Mouse (Mus musculus) brain, adult 2 months (tissue): ENCODE measurements around the gene Apon.
"Not testable (repeated sequence)": the region's sequence is repeated elsewhere in the genome, so short reads cannot be mapped to it uniquely, and the experiment has no call there.

ENCODE experiments used
- DNase-seq: peaks from one replicate; pipeline ENCODE4 v3.0.0; 2011; ENCODE audit warnings: low read depth, low spot score

The Apon gene

GRCm38 (mm10) chr10:128253677-128254255, at the start of gene Apon:
Apon (plus strand) TSS chr10:128254096.
- DNase-seq = no peak

DNA sequence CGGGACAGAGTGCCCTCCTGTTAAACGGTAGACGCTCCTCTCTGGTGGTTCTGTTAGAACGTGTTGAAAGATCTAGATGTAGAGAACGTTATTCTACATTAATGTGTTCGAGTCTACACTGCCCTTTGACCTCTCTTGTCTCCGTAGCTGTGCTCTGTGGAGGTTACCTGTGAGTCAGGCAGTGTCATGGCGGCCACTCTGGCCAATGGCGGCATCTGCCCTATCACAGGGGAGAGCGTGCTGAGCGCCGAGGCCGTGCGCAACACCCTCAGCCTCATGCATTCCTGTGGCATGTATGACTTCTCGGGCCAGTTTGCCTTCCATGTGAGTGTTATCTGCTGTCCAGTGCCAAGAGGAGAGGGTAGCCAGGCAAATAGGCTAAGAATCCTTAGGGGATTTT, 49.0 kb upstream of the Apon start:
- DNase-seq = no peak

DNA sequence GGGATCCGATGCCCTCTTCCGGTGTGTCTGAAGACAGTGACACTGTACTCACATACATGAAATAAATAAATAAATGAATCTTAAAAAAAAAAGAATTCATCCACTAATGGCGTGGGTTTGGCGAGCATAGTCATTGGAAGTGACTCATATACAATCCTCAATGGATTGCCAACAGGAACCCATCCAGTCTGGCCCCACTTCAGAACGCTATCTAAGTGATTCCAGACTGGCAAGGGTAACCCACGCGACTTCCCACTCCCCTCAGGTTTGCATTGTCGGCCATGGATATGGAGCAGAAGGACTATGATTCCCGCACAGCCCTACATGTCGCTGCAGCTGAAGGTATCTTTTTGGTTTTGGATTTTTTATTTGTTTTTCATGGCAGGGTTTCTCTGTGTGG, 45.6 kb upstream of the Apon start:
- peak; percentile 50 for DNase-seq

- no peak for DNase-seq
These were observed 44.4 kb upstream of the Apon start for GRCm38 (mm10) chr10:128209311-128210009.

- DNase-seq = no peak
These were observed 43.8 kb upstream of the Apon start for GRCm38 (mm10) chr10:128210131-128210530.

DNA sequence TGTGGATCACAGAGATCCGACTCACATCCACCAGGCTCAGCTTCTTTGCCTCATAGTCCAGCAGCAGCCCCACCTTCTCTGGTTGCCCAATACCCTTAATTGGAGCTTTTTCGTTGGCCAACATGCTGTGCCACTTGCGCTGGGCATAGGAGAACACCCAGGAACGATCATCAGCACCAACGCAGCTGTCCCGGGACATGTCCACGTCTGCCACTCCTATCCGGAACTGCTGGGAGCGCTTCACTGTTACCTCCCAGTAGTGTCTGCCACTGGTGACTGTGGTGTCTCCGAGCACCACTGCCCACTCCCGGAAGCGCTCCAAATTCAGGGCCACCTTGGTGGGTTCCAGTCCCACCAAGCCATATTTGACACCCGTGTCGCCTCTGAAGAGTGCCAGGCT, 42.9 kb upstream of the Apon start:
- no peak for DNase-seq

DNA sequence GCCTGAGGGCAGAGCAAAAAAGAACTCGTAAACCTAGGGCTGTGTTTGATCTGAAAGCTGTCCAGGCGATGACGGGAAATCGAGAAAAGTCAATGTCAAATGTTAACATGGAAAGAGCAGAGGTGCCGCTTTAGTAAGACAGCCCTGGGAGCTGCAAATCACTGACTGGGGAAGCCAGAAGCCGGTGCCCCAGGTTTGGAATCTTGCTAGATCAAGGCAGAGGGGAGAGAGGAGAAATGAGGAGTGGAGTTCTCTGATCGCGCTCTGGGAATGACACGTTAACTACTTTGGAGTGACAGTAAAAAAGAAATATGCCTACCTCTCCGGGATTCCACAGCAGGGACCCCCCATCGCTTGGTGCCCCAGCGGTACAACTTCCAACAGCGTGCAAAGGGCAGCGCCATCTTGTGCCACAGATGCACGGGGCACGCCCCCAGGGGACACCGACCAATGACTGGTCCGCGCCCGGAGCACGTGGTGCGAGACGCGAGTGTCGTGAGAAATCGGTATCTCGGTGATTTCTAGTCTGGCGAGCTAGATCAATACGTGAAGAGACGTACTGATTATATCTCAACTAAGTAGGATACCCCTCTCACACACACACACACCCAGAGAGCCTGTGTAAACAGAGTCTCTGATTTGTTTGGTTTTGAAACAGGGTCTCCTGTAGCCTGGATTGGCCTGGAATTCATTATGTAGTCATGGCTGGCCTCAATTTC, 42.3 kb upstream of the Apon start, which contains the start of gene Spryd4:
Gene Spryd4, minus strand, starts transcription at position 418 of the 719 bp plus-strand sequence.
- DNase-seq = peak; percentile 95

GRCm38 (mm10) chr10:128212148-128212547, 41.7 kb upstream of the Apon start:
- DNase-seq = no peak

DNA sequence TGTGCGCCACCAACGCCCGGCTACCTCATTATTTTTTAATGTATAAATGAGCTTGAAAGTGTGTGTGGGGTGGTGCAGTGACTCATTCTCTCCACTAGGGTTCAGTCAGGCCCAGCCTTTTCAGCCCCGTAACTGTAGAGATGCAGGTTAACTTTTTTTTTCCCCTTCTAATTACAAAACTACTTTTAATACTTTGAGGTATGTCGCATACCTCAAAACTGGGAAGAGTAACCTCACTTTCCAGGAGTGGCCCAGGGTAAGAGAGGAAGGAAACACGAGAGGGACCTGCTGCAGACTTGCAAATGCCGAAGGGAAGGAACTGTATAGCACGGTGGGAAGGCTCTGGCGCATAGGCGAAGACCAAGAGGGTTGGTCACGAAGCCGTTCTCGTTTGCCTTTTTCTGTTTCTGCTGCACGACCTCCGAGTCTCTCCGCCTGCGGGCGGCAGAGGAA, 41.0 kb upstream of the Apon start:
- peak; percentile 90 for DNase-seq

GRCm38 (mm10) chr10:128214112-128214511, 39.8 kb upstream of the Apon start:
- DNase-seq = not testable (repeated sequence)

DNA sequence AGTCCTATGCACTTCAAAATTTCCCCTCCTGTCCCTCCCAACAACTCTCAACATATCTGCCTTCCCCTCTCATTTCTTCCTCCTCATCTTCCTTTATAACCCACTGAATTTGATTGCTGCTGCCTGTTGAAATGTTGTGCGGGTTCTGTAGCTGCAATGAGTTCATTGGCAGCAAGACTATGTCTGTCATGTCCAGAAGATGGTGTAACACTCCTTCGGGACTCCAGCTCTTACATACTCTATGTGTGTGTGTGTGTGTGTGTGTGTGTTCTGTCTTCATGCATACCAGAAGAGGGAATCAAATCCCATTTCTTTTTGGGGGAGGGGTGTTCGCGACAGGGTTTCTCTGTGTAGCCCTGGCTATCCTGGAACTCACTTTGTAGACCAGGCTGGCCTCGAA, 38.9 kb upstream of the Apon start:
- no peak for DNase-seq

DNA sequence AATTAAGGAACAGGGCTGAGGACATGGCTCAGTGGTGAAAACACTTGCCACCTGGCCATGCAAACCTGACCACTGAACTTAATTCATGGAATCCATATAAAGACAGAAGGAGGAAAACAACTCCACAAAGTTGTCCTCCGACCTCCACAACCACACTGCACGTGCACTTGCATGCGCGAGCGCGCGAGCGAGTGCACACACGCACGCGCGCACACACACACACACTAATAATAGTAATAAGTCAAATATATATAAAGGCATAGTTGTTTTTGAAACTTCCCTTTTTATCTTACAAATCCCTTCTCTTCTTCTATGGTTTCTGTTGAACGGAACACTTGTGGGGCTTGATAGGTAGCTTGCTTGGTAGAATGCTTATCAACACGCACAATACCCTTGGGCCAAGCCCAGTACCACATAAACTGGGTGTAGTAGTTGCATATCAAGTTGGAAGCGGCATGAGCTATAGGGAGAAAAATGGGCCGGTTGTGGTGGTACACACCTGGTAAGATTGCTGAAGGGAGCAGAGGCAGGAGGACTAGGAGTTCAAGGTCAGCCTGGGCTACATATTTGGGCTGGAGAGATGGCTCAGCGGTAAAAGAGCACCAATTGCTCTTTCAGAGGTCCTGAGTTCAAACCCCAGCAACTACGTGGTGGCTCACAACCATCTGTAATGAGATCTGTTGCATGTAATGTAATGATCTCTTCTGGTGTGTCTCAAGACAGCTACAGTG, 35.3 kb upstream of the Apon start:
- DNase-seq = no peak

- DNase-seq = no peak
These were observed 32.2 kb upstream of the Apon start for GRCm38 (mm10) chr10:128221533-128222286.

DNA sequence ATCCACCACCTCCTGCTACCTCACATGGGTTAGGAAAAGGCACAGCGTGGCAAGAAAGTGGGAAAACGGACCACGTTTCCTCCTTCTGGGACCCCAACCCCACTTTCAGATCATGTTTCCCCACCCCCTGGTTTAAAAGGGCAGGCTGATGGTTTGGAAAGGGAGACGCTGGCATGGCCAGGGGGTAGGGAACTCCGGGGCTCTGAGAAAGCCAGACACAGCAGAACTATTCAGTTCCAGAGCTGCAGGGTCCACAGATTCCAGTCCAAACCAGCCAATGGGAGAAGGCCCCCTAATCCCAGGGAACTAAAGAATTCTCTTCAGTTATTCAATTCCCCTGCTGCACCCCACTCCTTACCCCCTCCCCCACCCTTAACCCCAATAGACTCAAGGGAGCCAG, 28.8 kb upstream of the Apon start:
- DNase-seq = no peak

DNA sequence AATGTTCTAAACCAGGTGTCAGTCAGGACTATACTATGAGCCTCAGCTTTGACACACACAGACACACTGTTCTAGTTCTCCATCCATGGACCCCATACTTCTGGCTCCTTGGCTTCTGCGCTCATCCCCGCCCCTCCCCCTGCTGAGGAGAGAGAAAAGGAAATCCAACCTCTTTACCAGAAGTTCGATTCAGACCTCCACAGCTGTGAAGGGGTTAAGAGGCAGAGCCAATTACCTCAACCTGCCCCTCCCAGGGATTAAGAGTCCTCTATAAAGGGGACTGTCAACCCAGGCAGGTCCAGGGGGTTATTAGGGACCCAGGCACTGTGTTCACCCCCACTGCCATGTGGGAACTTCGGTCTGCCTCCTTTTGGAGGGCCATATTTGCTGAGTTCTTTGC, 28.4 kb upstream of the Apon start, which contains the start of gene Mip:
Gene Mip, plus strand, starts transcription at position 301 of the 400 bp plus-strand sequence.
- no peak for DNase-seq

- no peak for DNase-seq
These were observed 26.3 kb upstream of the Apon start for GRCm38 (mm10) chr10:128227592-128227991.

GRCm38 (mm10) chr10:128228009-128228408, 25.9 kb upstream of the Apon start:
- no peak for DNase-seq

- no peak for DNase-seq
These were observed 23.3 kb upstream of the Apon start for GRCm38 (mm10) chr10:128230582-128230981.

DNA sequence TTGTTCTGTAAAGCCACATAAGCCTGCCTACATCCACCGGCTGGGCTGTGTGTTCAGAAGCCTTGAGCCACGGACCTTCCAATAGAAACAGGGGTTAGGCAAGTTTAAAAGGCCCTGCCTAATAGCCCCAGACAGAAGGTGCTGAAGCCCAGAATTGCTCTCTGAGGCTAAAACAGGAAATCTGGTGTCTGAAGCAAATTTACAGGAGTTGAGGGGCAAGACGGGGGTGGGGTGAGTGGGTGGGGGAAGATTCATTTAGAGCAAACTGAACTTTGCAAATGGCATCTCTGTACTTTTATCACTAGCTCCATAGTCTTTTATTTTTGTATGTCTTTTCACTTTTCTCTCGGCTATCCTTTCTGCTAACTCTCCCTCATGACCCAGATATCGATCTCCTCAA, 22.8 kb upstream of the Apon start:
- DNase-seq = no peak

GRCm38 (mm10) chr10:128231697-128232419, 22.0 kb upstream of the Apon start, which contains the start of gene Timeless:
Timeless (plus strand) TSS chr10:128232065.
- DNase-seq = peak; percentile 79
